Mouse (Mus musculus): ENCODE measurements around the gene Mal.

GRCm38 (mm10) chr2:127611386-127611785, 45.1 kb downstream of the Mal start:
- TF ChIP-seq CTCF (conservative IDR thresholded peaks at IDR 0.05; ENCODE audit: low read length) (no peak), POU5F1 (IDR thresholded peaks at IDR 0.05; ENCODE audit: borderline replicate concordance, low read length) (no peak), NANOG (IDR thresholded peaks at IDR 0.05; ENCODE audit: borderline replicate concordance, low read length) (no peak)
